Mouse (Mus musculus): ENCODE data around the gene Bloc1s2.

The Bloc1s2 gene

DNA sequence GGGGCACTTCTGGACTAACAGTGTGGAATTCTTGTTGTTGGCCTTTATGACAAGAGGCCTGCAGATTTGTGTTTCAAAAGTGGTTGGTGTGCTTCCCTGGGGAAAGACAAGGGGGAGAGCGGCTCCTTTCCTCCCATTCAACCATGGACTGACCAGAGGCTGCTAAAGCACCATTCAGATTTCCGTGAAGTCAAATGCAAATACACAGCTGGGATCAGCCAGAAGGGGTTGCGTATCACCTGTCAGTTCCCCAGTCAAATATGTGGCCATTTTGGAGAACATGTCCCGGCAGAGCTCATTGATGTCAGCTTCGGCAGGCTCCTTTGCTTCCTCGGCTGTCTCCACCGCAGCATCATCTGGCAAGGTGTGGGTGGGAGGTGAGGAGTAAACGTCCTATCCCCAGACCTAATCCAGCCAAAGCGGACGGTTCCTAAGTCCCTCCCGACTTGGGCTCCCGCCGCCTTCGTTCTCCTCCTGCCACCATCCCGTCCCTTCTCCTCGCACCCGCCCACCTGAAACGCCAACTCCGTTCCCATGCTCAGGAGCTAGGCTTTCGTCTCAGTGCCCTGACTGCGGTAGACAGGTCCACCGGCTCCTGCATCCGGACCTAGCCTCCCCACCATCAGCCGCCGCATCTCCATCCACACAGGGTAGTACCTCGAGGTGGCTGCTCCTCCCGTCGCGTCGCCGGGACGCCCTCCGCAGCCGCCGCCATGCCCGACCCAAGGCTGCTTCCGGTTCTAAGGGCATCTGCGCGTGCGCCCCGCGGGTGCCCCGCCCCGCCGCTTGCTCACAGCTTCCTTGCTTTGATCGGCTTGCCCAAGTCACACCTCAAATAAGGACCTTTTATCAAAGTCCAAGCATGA, at the start of gene Bloc1s2:
Gene Bloc1s2 (minus strand): TSS at position 745 of the 866 bp plus-strand sequence.
- peak; percentile 90 for DNase-seq

DNA sequence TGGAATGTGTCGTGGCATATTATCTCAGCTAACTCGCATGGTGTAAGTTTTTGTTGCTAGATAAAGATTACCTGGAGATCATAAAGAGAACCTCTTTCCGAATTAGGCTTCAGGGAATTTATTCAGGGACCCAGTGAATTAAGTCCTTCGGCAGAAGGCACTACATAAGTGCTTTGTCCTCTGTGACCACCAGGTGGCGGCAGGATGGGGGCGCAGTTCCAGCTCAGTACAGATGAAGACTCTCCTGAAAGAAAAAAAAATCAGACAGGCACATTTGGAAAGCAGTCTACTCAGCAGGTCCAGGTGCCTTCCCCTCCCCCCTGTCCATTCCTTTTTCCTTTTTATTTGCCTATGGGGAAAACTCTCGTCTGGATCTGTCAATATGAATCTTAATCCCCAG, 48.9 kb upstream of the Bloc1s2 start:
- peak; percentile 69 for DNase-seq

DNA sequence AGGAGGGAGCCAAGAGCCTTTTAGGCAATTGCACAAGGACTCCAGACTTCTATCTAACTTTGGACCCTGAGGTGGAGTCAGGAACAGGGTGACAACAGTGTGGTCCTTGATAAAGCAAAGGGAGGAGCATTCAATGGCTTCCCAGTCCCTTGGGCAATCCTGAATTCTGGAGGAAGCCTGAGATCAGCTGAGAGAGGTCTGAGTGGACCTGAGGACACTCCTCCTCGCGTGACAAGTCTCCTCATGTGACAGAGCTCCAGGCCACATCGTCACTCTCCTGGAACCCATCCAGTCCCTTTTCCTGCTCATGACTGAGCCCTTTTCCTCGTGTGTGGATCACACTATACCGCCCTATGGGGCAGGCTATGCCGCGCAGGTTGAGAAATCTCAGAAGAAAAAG, 47.7 kb upstream of the Bloc1s2 start:
- no peak for DNase-seq

DNA sequence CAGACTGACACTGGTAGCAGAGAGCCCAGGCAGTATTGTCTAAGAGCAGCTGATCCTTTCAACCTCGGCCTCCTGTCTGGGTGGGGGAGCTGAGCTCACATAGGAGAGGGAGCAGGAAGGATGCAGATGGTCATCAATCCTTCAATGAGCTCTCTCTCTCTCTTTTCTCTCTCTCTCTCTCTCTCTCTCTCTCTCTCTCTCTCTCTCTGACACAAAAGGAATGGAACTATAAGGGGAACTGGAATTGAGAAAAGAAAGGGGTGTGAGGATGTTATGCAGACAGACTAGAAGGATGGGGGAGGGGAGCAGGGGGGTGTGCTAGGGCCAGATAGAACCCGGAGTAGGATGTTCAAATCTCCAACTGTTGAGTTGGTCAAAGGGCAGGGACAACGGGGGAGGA, 46.1 kb upstream of the Bloc1s2 start, which contains the start of gene Pkd2l1:
Gene Pkd2l1 (minus strand): TSS at position 101 of the 400 bp plus-strand sequence.
- no peak for DNase-seq

DNA sequence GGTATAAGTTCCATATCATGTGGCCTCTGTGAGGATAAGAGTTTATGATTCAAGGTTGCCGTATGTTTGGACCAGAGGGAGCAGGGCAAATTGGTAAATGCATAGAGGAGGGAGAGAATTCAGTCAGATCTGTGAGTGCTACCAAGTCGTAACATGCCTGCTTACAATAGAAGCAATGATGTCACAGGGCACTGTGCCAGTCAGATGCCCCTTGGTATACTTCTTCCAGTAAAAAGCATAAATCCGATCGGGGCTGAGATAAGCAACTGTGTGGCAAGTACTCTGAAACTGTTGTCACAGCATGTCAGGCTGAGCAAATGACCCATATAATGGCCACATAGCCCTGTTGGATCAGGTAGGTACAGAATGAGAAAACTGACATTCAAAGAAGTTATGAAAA, 42.8 kb upstream of the Bloc1s2 start:
- no peak for DNase-seq

DNA sequence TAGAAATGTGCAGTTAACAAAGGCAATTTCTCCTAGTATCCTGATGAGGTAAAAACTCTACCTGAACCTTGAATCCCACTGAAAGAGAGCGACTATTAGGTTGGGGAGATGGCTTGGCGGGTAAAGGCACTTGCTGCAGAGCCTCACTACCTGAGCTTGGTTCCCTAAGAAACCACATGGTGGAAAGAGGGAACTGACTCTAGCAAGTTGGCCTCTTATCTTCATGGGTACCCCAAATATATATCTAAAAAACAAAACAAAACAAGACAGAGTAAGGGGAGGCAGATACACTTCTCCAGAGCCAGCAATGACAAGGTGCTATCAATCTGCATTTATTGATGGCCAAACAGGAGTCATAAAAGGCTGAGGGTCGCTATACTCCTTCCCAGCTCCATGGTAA, 37.7 kb upstream of the Bloc1s2 start:
- DNase-seq: no peak

DNA sequence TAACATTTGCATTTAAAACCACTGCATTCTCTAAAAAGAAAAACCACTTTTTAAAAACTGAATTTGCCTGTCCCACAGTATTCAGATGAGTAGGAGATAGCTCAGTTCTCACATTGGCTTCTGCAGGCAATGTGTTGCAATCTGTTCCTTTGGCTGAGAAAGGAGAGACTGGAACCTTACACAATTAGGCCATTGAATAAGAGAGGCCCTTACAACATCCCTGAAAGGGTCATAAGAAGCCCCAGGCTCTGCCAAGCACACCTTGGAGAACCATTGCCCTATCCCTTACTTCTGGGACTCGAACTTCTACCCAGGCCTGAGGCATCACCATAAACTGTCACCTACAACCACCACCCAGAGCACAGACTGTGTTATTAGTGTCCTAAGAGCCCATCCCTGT, 34.3 kb upstream of the Bloc1s2 start:
- DNase-seq: no peak

DNA sequence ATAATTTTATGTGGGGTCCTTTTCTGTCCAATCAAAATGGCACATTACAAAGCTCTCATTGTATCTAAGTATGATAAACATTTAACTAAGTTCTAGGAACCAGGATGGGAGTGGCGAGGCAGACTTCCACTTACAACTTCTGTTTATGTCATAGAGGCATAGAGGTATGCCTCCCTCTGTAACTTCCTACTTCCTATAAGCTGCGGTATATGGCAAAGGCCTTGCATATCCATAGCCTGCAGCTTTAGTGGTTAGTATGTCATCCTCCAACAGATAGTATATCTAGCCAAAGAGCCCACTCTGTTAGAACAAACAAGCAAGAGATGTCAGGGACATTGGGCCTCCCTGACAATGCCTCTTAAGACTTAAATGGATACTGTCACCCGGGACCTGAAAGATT, 30.5 kb upstream of the Bloc1s2 start:
- DNase-seq: no peak

DNA sequence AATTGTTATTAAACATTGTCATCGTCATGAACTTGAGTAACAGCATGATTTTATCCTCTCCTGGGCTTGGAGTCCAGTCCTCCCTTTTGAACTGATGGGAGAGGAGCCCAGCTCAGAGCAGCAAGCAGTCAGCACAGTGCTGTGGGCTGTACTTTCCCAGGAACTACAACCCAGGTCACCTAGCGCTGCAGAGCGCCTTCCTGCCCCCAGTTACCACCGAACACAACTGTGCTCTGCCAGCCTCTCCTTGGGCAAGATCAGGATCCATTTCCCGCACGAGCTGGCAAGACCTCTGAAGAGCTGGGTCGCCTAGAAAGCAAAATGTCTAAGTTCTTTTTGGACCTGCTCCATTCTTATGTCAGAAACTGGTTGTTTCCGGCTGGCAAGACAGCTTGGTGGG, 28.6 kb upstream of the Bloc1s2 start:
- no peak for DNase-seq

DNA sequence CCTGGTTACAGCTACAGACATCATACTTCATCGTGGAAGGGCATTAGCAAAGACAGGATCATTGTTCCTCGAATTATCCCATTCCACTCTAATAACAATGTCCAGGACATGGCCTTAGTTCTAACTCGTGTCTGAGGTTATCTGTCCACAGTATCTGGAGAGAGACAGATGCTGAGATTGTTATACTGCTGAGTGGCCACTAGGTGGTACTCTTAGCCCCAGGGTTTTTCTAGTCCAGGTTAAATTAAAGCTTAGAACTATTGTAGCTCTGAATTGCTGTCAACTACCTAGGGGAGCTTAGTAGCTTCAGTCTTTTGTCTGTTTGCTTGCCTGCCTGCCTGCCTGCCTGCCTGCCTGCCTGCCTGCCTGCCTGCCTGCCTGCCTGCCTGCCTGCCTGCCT, 15.3 kb upstream of the Bloc1s2 start:
- no peak for DNase-seq

DNA sequence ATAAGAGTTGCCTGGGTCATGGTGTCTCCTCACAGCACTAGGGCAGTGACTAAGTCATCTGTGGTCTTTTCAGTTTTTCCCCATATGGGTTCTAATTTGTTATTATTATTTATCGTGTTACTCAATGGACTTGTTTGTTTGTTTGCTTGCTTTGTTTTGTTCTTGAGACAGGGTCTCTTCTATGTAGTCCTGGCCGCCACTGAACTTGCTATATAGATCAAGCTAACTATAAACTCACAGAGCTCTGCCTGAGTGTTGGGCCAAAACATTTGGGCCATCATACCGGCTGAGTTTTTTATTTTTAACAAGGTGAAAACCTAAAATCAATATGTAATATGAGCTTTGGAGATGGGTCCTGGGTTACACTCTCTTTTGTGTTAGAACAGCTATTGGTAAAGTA, 13.1 kb upstream of the Bloc1s2 start:
- DNase-seq: no peak

DNA sequence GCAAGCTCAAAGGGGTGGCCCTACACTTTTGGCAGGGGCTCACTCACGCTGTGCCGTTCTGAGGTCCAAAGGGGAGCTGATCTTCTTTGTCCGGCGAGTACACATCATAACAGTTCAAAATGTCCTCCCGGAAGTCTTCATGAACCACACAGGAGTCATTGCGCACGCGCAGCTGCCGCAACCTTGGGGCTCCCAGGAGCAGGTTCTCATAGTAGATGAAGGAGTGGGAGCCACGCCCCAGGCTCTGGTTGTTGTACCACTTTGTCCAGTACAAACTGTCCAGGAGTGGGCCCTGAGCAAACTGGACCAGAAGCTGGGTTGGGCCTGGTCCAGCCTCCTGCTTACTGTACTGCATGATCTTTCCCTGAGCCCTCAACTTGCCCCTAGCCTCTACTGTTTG, 10.8 kb upstream of the Bloc1s2 start:
- DNase-seq: no peak

DNA sequence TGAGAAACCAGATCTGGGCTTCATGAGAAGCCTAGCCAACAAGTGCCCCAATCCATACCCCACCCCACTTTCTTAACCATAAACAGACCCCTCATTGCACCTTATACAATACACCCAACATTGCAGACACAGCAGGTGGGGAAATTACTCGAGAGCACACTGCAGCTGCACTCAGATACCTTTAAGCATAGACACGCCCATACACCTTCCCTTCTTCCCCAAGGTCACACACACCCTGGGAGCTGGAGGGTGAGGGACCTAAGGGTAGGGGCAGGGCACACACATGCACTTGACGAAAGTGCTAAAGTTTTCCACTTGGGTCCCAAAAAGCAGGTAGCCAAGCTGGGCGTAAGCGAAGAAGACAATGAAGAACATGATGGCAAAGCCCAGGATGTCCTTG, 7.5 kb upstream of the Bloc1s2 start:
- no peak for DNase-seq

DNA sequence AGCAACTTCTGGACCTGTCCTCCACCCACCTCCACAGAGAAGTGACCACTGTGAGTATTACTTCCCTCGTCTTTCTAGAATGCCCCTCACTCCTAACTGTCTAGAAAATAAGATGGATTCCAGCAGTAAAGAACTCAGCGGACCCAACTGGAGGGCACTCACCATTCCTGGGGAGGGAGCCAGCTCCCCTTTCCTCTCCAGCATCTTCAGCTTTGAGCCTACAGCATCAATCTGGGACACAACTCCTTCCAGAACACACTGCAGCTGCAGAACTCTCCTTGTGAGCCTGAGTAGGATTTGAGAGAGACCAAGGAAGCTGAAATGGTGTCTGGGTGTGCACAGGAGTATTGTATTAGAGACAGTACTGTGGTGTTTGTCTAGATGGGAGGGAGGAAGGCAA, 2.7 kb upstream of the Bloc1s2 start:
- DNase-seq: no peak

DNA sequence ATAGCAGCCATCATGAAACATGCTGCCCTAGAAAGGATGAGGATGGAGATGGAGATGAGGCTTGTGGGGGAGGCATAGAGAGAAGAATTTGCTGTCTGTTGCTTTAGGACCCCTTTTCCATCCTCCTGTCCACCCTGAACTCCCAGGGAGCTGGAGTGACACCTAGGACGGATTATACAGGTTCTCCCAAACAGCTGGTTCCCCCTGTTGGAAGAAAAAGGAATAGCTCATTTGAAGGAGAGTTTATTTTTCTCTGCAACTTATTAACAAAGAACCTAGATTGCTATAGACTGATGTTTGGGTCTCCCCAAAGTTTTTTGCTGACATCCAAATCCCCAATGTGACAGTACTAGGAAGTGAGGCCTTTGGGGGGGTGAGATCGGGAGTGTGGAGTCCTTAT, 2.1 kb upstream of the Bloc1s2 start:
- no peak for DNase-seq

DNA sequence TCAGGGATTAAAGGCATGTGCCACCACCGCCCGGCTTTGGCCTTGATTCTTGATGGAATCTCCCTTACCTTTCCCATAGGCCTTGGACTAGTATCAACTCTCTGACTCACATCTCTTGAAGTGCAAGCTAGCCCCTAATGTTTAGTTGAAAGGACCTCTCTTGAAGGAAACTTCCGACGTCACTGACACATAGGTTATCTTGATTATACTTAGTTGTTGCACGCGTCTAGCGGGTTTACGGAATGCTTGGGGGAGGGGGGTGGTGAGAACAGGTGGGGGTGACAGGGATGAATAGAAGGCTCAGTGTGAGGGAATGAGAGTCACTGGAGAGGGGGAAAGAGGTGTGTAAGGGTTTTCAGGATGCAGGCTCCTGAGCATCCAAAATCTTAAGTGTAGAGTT, 705 bp upstream of the Bloc1s2 start:
- no peak for DNase-seq

DNA sequence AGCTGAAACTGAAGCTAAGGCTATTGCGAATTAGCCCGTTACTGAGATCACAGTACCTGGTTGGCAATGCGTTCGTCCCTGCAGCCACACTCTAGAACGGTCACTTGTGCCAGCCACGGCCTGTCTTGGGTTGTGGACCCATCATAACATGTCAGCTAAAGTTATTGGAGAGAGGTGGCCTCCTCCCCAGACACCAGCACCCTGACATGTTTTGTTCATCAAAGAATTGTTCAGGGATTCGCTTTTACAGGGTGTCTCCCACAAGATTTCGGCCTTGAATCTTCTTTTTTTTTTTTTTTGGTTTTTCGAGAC, 278 bp upstream of the Bloc1s2 start:
- DNase-seq: no peak

DNA sequence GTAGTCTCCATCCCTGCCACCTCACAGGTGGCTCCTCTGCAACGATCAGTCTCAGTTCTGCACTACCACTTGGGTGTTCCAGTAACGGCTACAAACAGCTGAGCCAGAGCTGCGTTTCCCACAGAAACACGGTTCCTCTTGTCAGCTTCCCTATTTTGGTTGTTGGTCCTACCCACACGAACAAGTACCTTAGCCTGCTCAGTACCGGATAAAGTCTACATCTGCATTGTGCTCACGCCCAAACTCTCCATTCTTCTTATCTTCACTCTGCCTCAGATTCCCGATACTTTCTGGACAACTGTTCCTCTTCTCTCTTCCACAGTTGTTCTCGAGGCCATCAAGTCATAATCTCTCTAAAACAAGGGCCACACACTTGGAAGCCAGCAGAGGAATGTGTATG, 1.9 kb downstream of the Bloc1s2 start:
- DNase-seq: no peak

DNA sequence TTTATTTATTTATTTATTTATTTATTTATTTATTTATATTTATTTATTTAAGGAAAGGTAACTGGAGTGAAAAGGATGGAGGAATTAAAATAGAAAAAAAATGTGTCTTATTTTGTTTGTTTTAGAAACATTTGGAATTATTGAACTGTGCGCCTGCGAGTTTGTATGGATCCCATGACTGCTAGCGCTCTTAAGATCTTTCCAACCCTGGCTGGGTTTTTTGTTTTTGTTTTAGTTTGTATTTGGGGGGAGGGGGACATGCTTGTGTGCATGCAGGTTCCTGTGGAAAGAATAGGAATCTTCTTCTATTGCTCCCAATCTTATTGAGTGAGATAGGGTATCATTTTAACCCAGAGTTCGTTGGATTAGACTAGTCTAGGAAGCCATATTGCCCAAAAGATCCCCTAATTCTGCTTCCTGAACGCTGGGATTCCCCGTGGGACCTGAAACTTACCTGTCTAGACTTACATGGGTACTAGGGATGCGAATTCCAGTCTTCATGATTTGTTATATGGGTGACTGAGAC, 10.2 kb downstream of the Bloc1s2 start:
- DNase-seq: peak; percentile 21

DNA sequence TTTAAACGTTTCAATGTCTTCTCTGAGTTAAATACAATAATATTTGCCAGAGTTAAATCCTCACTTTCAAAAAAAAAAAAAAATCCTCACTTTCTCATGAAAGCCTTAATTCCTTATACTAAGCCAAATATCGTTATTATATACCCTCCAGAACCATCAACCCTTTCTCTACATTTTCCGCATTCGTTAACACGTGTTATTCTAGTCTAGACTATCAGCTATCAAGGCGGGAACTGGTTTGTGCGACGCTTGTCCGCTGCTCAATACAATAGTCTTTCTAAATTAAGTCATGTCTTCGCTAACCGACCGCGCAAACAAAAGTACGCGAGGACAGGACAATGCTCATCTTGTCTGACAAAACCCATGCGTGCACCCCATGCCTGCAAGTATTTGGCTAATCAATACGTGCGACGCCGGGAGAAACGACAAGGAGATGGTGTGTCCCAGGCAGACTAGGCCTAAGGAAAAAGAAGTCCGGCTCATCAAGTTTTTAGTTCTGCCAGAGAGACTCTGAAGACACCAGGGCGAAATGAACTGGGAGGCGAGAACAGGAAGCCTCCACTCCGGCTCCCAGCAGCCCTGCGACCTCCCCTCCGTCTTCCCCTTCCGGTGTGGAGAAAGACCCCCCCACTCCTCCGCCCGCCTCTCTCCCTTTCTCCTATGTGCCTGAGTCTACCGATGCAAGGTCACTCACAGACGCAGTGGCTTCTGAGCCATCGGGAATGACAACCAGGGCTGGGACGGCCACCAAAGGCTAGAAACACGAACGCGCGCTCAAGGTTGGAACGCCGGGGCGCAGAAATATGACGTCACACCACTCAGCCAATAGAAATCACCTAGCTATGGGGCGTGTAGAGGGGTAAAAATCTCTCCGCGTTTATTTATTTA, 10.9 kb downstream of the Bloc1s2 start, which contains the start of gene Cwf19l1:
Gene Cwf19l1 (minus strand): TSS at position 805 of the 888 bp plus-strand sequence.
- peak; percentile 91 for DNase-seq

DNA sequence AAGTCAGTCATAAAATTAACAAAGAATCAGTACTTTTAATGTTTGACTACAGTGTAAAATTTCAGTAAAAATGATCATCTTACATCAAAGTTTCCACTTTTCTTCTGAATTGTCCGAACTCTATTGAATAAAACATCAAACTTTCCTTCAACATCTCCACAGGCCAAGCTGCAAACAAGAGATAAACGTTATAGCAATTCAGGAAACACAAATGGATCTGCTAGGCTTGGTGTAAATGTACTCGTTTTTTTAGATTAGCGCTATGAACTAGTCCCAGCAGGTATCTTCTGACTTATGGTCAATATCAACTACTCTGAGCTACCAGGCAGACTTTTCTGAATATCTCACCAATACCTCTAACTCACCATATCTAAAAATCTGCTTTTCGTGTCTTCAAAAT, 13.3 kb downstream of the Bloc1s2 start:
- no peak for DNase-seq

DNA sequence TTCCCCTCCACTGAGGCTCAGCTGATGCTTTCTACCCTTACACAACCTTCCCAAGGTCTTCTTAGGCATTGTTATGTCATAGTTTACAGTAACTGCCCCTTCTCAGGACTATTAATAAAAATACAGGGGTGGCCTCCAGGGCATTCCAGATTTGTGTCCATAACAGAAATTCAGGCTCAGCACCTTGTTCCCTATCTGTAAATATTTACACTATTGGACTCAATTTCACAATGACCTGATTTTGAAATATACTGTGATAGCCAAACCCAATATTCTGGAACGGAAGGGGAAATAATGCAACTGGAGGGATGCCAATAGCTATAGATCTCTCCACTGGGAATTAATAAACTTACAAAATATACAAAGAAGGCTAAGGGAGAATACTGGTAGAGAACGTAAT, 17.7 kb downstream of the Bloc1s2 start:
- DNase-seq: no peak

DNA sequence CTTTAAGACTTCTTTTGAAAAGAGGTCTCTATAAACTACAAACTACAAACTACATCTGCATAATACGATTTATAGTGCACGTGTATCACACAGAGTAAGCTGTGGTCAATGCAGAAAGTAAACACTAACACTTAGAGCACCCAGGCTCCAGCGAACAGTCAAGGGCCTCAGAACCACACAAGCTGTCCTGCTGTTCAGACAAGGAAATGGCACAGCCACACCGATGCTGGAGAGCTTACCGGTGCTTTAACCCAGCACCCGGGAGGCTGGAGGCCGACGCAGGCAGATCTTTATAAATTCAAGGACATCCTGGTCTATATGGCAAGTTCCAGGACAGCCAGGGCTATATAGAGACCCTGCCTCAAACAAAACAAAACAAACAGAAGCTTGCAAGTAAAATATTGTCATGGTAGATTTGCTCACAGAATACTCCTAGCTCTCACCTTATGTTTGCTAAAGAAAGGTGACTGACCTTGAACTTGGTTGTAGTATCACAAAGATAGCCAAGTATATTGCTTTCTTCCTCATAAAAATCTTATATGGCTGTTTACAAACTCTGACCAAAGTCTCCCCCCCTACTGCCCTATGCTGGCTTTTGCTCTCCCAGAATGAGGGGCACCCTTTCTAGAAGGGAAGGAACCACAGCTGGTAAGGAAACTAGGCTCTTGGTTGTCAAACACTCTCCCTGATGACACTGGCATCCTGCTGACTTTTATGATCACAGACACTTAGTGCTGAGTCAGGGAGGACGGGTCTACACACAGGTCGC, 18.3 kb downstream of the Bloc1s2 start:
- no peak for DNase-seq

Data from cerebellum, adult 9-11 months (tissue).